In genomic region chr8:121176291-121176690, GRCm38 (mm10) we compare ENCODE assay signal across 9 mouse cellular contexts. TPM values are rescaled to one million over a fixed set of nuclear protein-coding genes. Genes with fewer than 3 reads are reported as not detected.
DNase-seq lines count a peak whose midpoint lies in the region; ATAC-seq and TF ChIP-seq lines count a peak whose summit lies in the region.
"Had no signal": no experiment of that assay in that cellular context is flagged by ENCODE, and none has a peak within 500 bp of the region (broad histone marks: within the 10 kb centered on the region; RNA-seq: fewer than 3 reads in every experiment).

No protein-coding gene starts in this region.

- H3K4me2 ChIP-seq in kidney, embryonic 14.5 days (replicated peaks; ENCODE audit: low read depth, low read length): no peak overlapping the region
- no peak overlapping the region for H3K4me2 ChIP-seq in embryonic facial prominence, embryonic 11.5 days (ENCODE audit: low read depth, low read length)
- H3K4me2 ChIP-seq in liver, embryonic 15.5 days: no peak overlapping the region

- ATAC-seq in kidney, embryonic 14.5 days (ENCODE audit: low FRiP score, low TSS enrichment): no peak
- ATAC-seq in embryonic facial prominence, embryonic 11.5 days (replicated peaks; ENCODE audit: insufficient number of reproducible peaks, low FRiP score, low TSS enrichment, low read depth): no peak
- ATAC-seq in liver, embryonic 15.5 days (ENCODE audit: insufficient read depth): 0 out of 2 replicates have a peak, but pooled peaks have one; percentile 37

- in situ Hi-C loops in ES-E14 (cut with MboI; ENCODE audit: low sequenced_read_pairs in 2 of 2, unreplicated experiment in 2 of 2): no loop called here

- H3K9ac ChIP-seq in kidney, embryonic 14.5 days (ENCODE audit: low read depth, low read length): no peak overlapping the region
- no peak overlapping the region for H3K9ac ChIP-seq in ES-E14 (ENCODE audit: insufficient read depth, low read depth, low read length, poor library complexity, severe bottlenecking)
- no peak overlapping the region for H3K9ac ChIP-seq in embryonic facial prominence, embryonic 11.5 days (replicated peaks; ENCODE audit: low read length)
- no peak overlapping the region for H3K9ac ChIP-seq in liver, embryonic 15.5 days
- H3K9ac ChIP-seq: embryonic facial prominence, embryonic 12.5 days had no signal

- no peak for DNase-seq in kidney, postnatal 14 days
- DNase-seq in ES-E14 (ENCODE audit: low read depth, low spot score): no peak
- peak; percentile 70 for DNase-seq in embryonic facial prominence, embryonic 11.5 days (ENCODE audit: low spot score)
- DNase-seq in gastrocnemius, adult 18-20 months (ENCODE audit: low spot score): no peak
- no peak for DNase-seq in adrenal gland, adult (ENCODE audit: inconsistent age in 2 of 2, low spot score in 1 of 2)
- DNase-seq in adrenal gland, postnatal 25 days: no peak

- no peaks in the 10 kb centered on the region for H3K27me3 ChIP-seq in kidney, embryonic 14.5 days (ENCODE audit: control insufficient read depth, insufficient read depth, low read length)
- H3K27me3 ChIP-seq in embryonic facial prominence, embryonic 11.5 days (ENCODE audit: control insufficient read depth, insufficient read depth, low read length): no peaks in the 10 kb centered on the region
- no peaks in the 10 kb centered on the region for H3K27me3 ChIP-seq in liver, embryonic 15.5 days
- H3K27me3 ChIP-seq: embryonic facial prominence, embryonic 12.5 days had no signal

- peak overlapping the region; percentile 6; the same call in 1 of the 2 replicates for H3K27ac ChIP-seq in kidney, embryonic 14.5 days (ENCODE audit: low read depth, low read length)
- H3K27ac ChIP-seq in ES-E14 (ENCODE audit: insufficient read depth, low read depth, low read length, poor library complexity, severe bottlenecking): no peak overlapping the region
- no peak overlapping the region for H3K27ac ChIP-seq in embryonic facial prominence, embryonic 11.5 days (replicated peaks; ENCODE audit: low read depth, low read length)
- no peak overlapping the region for H3K27ac ChIP-seq in liver, embryonic 15.5 days (replicated peaks)

- no peak overlapping the region for H3K4me3 ChIP-seq in kidney, embryonic 14.5 days (ENCODE audit: low read length)
- H3K4me3 ChIP-seq in ES-E14 (ENCODE audit: insufficient read depth in 1 of 2, low read depth in 1 of 2, low read length in 2 of 2, poor library complexity in 1 of 2, severe bottlenecking in 1 of 2): no peak overlapping the region
- H3K4me3 ChIP-seq in embryonic facial prominence, embryonic 11.5 days (ENCODE audit: low read depth, low read length): no peak overlapping the region
- no peak overlapping the region for H3K4me3 ChIP-seq in liver, embryonic 15.5 days (replicated peaks)
- H3K4me3 ChIP-seq: embryonic facial prominence, embryonic 12.5 days had no signal

- H3K9me3 ChIP-seq in kidney, embryonic 14.5 days (ENCODE audit: control insufficient read depth, low read length): no peaks in the 10 kb centered on the region
- no peaks in the 10 kb centered on the region for H3K9me3 ChIP-seq in ES-E14 (ENCODE audit: control insufficient read depth, insufficient read depth, low read depth, low read length)
- H3K9me3 ChIP-seq in embryonic facial prominence, embryonic 11.5 days (replicated peaks; ENCODE audit: control insufficient read depth, low read length): no peaks in the 10 kb centered on the region
- no peaks in the 10 kb centered on the region for H3K9me3 ChIP-seq in liver, embryonic 15.5 days (replicated peaks)
- H3K9me3 ChIP-seq: embryonic facial prominence, embryonic 12.5 days had no signal

- no peaks in the 10 kb centered on the region for H3K36me3 ChIP-seq in kidney, embryonic 14.5 days (ENCODE audit: control insufficient read depth, insufficient read depth, low read length)
- no peaks in the 10 kb centered on the region for H3K36me3 ChIP-seq in ES-E14 (ENCODE audit: control insufficient read depth, insufficient read depth, low read length, poor library complexity, severe bottlenecking)
- H3K36me3 ChIP-seq in embryonic facial prominence, embryonic 11.5 days (replicated peaks; ENCODE audit: control insufficient read depth, insufficient read depth, low read depth, low read length): no peaks in the 10 kb centered on the region
- H3K36me3 ChIP-seq in liver, embryonic 15.5 days (replicated peaks): no peaks in the 10 kb centered on the region
- H3K36me3 ChIP-seq: embryonic facial prominence, embryonic 12.5 days had no signal

- H3K4me1 ChIP-seq in kidney, embryonic 14.5 days (ENCODE audit: control insufficient read depth, insufficient read depth, low read length): peaks cover 44% of the 10 kb centered on the region
- H3K4me1 ChIP-seq in ES-E14 (ENCODE audit: control insufficient read depth in 2 of 2, insufficient read depth in 2 of 2, low read length in 2 of 2, poor library complexity in 1 of 2): peaks cover 0 to 5% of the 10 kb centered on the region in 2 experiments; a peak in 2 of 4 replicates
- no peaks in the 10 kb centered on the region; the same call in 1 of the 2 replicates for H3K4me1 ChIP-seq in embryonic facial prominence, embryonic 11.5 days (ENCODE audit: control insufficient read depth, insufficient read depth, low read length)
- H3K4me1 ChIP-seq in liver, embryonic 15.5 days (replicated peaks): no peaks in the 10 kb centered on the region

- 12% methylated on average over 3 of the region's 3 CpGs for WGBS in kidney, embryonic 14.5 days
- WGBS in embryonic facial prominence, embryonic 11.5 days: 12% methylated on average over 3 of the region's 3 CpGs
- WGBS in liver, embryonic 15.5 days (ENCODE audit: insufficient replicate concordance): 4% methylated on average over 3 of the region's 3 CpGs

TF ChIP-seq in ES-E14, 5 proteins besides CTCF, POLR2A, EP300 and RAD21:
- no peak for TF ChIP-seq ZNF384 (IDR thresholded peaks at IDR 0.05; ENCODE audit: low read depth, low read length)
- TF ChIP-seq CHD2 (IDR thresholded peaks at IDR 0.05; ENCODE audit: low read depth, low read length): no peak
- TF ChIP-seq MAFK (IDR thresholded peaks at IDR 0.05; ENCODE audit: insufficient read depth, low read depth, low read length): no peak
- TF ChIP-seq ZC3H11A (IDR thresholded peaks at IDR 0.05; ENCODE audit: borderline replicate concordance, low read depth, low read length): no peak
- TF ChIP-seq HCFC1 (IDR thresholded peaks at IDR 0.05; ENCODE audit: borderline replicate concordance, insufficient read depth, low read length): peak; percentile 88

RNA-seq across cellular contexts. Expression of gene Foxl1, which starts 48.6 kb away (rescaled TPM):
- 6.6 and 7.1 TPM in 2 replicates for polyA plus RNA-seq in kidney, embryonic 14.5 days (2014; fragmentation: Nextera tagmentation; extraction: Ambion mirVana)
- total RNA-seq in ES-E14 (2012; rRNA removed): 0.09 TPM in 1 of 2 replicates, not detected in the other
- 4.4 and 4.7 TPM in 2 replicates for polyA plus RNA-seq in embryonic facial prominence, embryonic 11.5 days (2014; fragmentation: Nextera tagmentation; extraction: Ambion mirVana)
- polyA plus RNA-seq in liver, embryonic 15.5 days (2015; fragmentation: Nextera tagmentation; extraction: Ambion mirVana): 0.09 and 0.12 TPM in 2 replicates
- not detected for total RNA-seq in gastrocnemius, adult 18-20 months (2021)
- 0.27 and 0.33 TPM in 2 replicates for total RNA-seq in adrenal gland, postnatal 25 days (2021)
